Mouse (Mus musculus): ENCODE measurements around the gene Mid1. TPM values are rescaled to one million over a fixed set of nuclear protein-coding genes. Genes with fewer than 3 reads are reported as not detected.
A peak's percentile ranks its signal among the peaks of the same experiment; 100 is the strongest.

Mid1 gene
- polyA plus RNA-seq, 1 experiment from 2014 or later, result 11.7 TPM

GRCm38 (mm10) chrX:169892631-169893030 is 207.6 kb downstream of the Mid1 start:
- Histone ChIP-seq H3K27ac (no peak overlapping the region), H3K27me3 (peaks cover 3% of the 10 kb centered on the region; the same call in 1 of the 2 replicates), H3K9ac (no peak overlapping the region), H3K4me3 (no peak overlapping the region), H3K36me3 (ENCODE audit: poor library complexity, severe bottlenecking) (no peaks in the 10 kb centered on the region), H3K4me1 (no peaks in the 10 kb centered on the region), H3K9me3 (replicated peaks) (no peaks in the 10 kb centered on the region), H3K4me2 (no peak overlapping the region)
- WGBS, result 82% methylated on average over 2 of the region's 2 CpGs
- ATAC-seq, result no peak

GRCm38 (mm10) chrX:169899227-169899950 is 214.4 kb downstream of the Mid1 start:
- WGBS, result 13% methylated on average over 3 of the region's 3 CpGs
- Histone ChIP-seq H3K9ac (no peak overlapping the region), H3K4me1 (no peaks in the 10 kb centered on the region), H3K4me2 (no peak overlapping the region), H3K36me3 (ENCODE audit: poor library complexity, severe bottlenecking) (no peaks in the 10 kb centered on the region), H3K4me3 (no peak overlapping the region), H3K9me3 (replicated peaks) (no peaks in the 10 kb centered on the region), H3K27me3 (peaks cover 2% of the 10 kb centered on the region; the same call in 1 of the 2 replicates), H3K27ac (no peak overlapping the region)
- ATAC-seq, result no peak

- Histone ChIP-seq H3K27ac (no peak overlapping the region), H3K9ac (no peak overlapping the region), H3K27me3 (peaks cover 6% of the 10 kb centered on the region; the same call in 1 of the 2 replicates), H3K9me3 (replicated peaks) (no peaks in the 10 kb centered on the region), H3K36me3 (ENCODE audit: poor library complexity, severe bottlenecking) (no peaks in the 10 kb centered on the region), H3K4me3 (no peak overlapping the region), H3K4me1 (peaks cover 8% of the 10 kb centered on the region; the same call in 1 of the 2 replicates), H3K4me2 (no peak overlapping the region)
- no peak for ATAC-seq
Measured at GRCm38 (mm10) chrX:169902860-169903259, 217.9 kb downstream of the Mid1 start.

GRCm38 (mm10) chrX:169903656-169904055 is 218.7 kb downstream of the Mid1 start:
- WGBS, result 72% methylated on average over 2 of the region's 2 CpGs
- peaks cover 8% of the 10 kb centered on the region; the same call in 1 of the 2 replicates for H3K4me1 ChIP-seq

DNA sequence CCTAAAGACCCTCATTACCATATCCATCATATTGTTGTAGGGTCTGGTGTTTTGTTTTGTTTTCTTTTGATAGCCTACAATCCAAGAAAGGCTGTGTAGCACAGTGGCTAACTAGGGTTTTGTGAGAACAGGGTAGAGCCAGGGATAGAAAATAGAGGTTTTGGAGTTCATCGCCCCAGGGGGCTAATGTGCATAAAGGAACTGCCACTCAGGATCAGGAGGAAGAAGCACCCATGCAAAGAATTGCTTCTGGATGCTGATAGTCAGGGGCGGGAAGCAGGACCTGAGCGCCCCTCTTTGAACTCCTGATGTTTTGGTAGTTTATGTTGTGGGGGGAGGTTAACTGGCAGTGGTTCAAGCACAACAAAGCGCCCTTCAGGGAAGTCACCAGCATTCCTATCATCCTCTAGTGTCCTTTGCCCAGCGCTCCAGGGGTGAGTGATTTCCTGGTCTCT is 221.1 kb downstream of the Mid1 start:
- ATAC-seq, result peak; percentile 82
- 2% methylated on average over 5 of the region's 5 CpGs for WGBS

More at GRCm38 (mm10) chrX:169903656-169904055, 218.7 kb downstream of the Mid1 start:
- no peak for ATAC-seq
- H3K36me3 ChIP-seq (ENCODE audit: poor library complexity, severe bottlenecking), result no peaks in the 10 kb centered on the region
- H3K9ac ChIP-seq, result no peak overlapping the region
- no peaks in the 10 kb centered on the region for H3K9me3 ChIP-seq (replicated peaks)
- no peak overlapping the region for H3K27ac ChIP-seq
- peaks cover 9% of the 10 kb centered on the region; the same call in 1 of the 2 replicates for H3K27me3 ChIP-seq
- no peak overlapping the region for H3K4me3 ChIP-seq
- no peak overlapping the region for H3K4me2 ChIP-seq

GRCm38 (mm10) chrX:169909898-169910297 is 224.9 kb downstream of the Mid1 start:
- Histone ChIP-seq H3K27me3 (peaks cover 7% of the 10 kb centered on the region; the same call in 1 of the 2 replicates), H3K9me3 (replicated peaks) (no peaks in the 10 kb centered on the region), H3K36me3 (ENCODE audit: poor library complexity, severe bottlenecking) (no peaks in the 10 kb centered on the region), H3K4me1 (peaks cover 8% of the 10 kb centered on the region; the same call in 1 of the 2 replicates), H3K9ac (no peak overlapping the region), H3K4me3 (no peak overlapping the region), H3K27ac (no peak overlapping the region), H3K4me2 (no peak overlapping the region)
- WGBS, result 90% methylated on average over 2 of the region's 2 CpGs
- no peak for ATAC-seq

More for the DNA sequence above, 221.1 kb downstream of the Mid1 start:
- no peak overlapping the region for H3K4me3 ChIP-seq
- peaks cover 7% of the 10 kb centered on the region; the same call in 1 of the 2 replicates for H3K27me3 ChIP-seq
- no peaks in the 10 kb centered on the region for H3K36me3 ChIP-seq (ENCODE audit: poor library complexity, severe bottlenecking)
- no peaks in the 10 kb centered on the region for H3K9me3 ChIP-seq (replicated peaks)
- no peak overlapping the region for H3K9ac ChIP-seq
- H3K4me1 ChIP-seq, result peaks cover 8% of the 10 kb centered on the region; the same call in 1 of the 2 replicates
- peak overlapping the region; percentile 22; the same call in 1 of the 2 replicates for H3K4me2 ChIP-seq
- H3K27ac ChIP-seq, result no peak overlapping the region

DNA sequence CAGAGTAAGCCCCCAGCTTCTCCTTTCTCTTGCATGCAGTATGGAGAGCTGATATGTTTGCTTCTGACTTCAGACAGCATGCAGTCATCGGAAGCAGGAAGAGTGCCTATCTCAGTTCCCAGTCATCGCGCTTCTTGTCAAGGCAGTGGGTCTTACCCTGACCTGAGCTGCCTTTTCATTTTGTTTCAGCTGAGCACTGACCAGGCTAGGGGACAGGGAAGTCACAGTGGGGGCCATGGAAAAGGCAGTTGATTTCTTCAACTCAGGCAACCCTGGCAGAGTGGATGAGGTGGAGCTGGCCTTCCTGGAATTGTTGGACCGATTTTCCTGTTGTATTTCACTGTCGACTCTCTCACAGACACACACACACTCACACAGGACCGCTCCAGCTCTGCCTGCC is 230.7 kb downstream of the Mid1 start:
- no peaks in the 10 kb centered on the region for H3K9me3 ChIP-seq (replicated peaks)
- ATAC-seq, result no peak
- peaks cover 8% of the 10 kb centered on the region; the same call in 1 of the 2 replicates for H3K4me1 ChIP-seq

GRCm38 (mm10) chrX:169922541-169922940 is 237.5 kb downstream of the Mid1 start:
- Histone ChIP-seq H3K9ac (no peak overlapping the region), H3K9me3 (replicated peaks) (no peaks in the 10 kb centered on the region), H3K36me3 (ENCODE audit: poor library complexity, severe bottlenecking) (no peaks in the 10 kb centered on the region), H3K4me3 (no peak overlapping the region), H3K4me1 (peaks cover 47% of the 10 kb centered on the region), H3K27me3 (peaks cover 4% of the 10 kb centered on the region; the same call in 1 of the 2 replicates), H3K4me2 (no peak overlapping the region), H3K27ac (no peak overlapping the region)
- WGBS, result 35% methylated on average over 2 of the region's 2 CpGs
- no peak for ATAC-seq

More for the DNA sequence above, 230.7 kb downstream of the Mid1 start:
- H3K27me3 ChIP-seq, result no peaks in the 10 kb centered on the region; the same call in 1 of the 2 replicates
- no peak overlapping the region for H3K4me3 ChIP-seq
- no peaks in the 10 kb centered on the region for H3K36me3 ChIP-seq (ENCODE audit: poor library complexity, severe bottlenecking)
- no peak overlapping the region for H3K27ac ChIP-seq
- 87% methylated on average over 6 of the region's 6 CpGs for WGBS
- no peak overlapping the region for H3K4me2 ChIP-seq
- no peak overlapping the region for H3K9ac ChIP-seq

- Histone ChIP-seq H3K4me1 (peaks cover 54% of the 10 kb centered on the region), H3K9ac (no peak overlapping the region), H3K9me3 (replicated peaks) (no peaks in the 10 kb centered on the region), H3K4me3 (no peak overlapping the region), H3K27me3 (peaks cover 5% of the 10 kb centered on the region; the same call in 1 of the 2 replicates), H3K36me3 (ENCODE audit: poor library complexity, severe bottlenecking) (no peaks in the 10 kb centered on the region), H3K4me2 (no peak overlapping the region), H3K27ac (no peak overlapping the region)
- ATAC-seq, result no peak
- 25% methylated on average over 1 of the region's 1 CpGs for WGBS
Measured at GRCm38 (mm10) chrX:169923417-169923816, 238.4 kb downstream of the Mid1 start.

DNA sequence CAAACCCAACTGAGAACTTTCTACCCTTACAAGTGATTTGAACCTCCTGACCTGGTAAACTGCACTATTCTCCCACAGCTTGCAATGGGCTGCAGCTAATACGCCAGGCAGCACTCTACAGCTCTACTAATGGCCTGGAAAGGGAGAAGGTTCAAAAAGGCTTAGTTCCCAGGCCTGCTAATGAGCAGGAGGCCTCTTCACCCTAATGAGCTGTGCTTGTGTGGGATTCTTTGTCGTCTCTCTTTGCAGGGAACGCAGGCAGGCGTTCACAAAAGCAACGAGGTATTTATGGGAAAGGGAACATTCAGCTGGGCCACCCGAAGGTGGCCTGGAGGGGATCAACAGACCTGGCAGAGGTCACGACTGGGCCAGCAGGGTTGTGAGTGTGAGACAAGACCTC is 240.6 kb downstream of the Mid1 start:
- WGBS, result 11% methylated on average over 7 of the region's 7 CpGs
- no peak overlapping the region for H3K4me3 ChIP-seq
- H3K9ac ChIP-seq, result no peak overlapping the region
- ATAC-seq, result peak; percentile 75
- no peaks in the 10 kb centered on the region for H3K9me3 ChIP-seq (replicated peaks)
- H3K36me3 ChIP-seq (ENCODE audit: poor library complexity, severe bottlenecking), result no peaks in the 10 kb centered on the region
- 0 out of 2 replicates have a peak overlapping the region, but pooled peaks have one; percentile 20 for H3K4me2 ChIP-seq
- H3K27me3 ChIP-seq, result peaks cover 5% of the 10 kb centered on the region; the same call in 1 of the 2 replicates
- H3K4me1 ChIP-seq, result peaks cover 61% of the 10 kb centered on the region
- H3K27ac ChIP-seq, result peak overlapping the region; percentile 48

DNA sequence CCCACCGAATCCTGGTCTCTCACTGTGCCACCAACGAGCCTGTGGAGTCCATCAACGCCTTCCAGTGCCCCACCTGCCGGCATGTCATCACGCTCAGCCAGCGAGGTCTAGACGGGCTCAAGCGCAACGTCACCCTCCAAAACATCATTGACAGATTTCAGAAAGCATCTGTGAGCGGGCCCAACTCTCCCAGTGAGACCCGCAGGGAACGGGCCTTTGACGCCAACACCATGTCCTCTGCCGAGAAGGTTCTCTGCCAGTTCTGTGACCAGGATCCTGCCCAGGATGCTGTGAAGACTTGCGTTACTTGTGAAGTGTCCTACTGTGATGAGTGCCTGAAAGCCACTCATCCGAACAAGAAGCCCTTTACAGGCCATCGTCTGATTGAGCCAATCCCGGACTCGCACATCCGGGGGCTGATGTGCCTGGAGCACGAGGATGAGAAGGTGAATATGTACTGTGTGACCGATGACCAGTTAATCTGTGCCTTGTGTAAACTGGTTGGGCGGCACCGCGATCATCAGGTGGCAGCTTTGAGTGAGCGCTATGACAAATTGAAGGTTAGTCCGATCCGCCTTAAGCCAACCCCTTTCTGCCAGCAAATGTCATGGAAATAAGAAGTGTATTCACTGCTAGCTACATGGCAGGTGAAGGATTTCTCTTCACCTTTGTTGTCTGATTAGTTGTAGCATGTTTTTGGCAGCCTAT is 242.3 kb downstream of the Mid1 start:
- Histone ChIP-seq H3K36me3 (ENCODE audit: poor library complexity, severe bottlenecking) (no peaks in the 10 kb centered on the region), H3K27me3 (peaks cover 5% of the 10 kb centered on the region; the same call in 1 of the 2 replicates), H3K4me2 (peak overlapping the region; percentile 7; the same call in 1 of the 2 replicates), H3K9me3 (replicated peaks) (no peaks in the 10 kb centered on the region), H3K27ac (peak overlapping the region; percentile 14; the same call in 1 of the 2 replicates), H3K4me1 (peaks cover 49% of the 10 kb centered on the region), H3K4me3 (no peak overlapping the region), H3K9ac (no peak overlapping the region)
- WGBS, result 54% methylated on average over 28 of the region's 28 CpGs
- 0 out of 2 replicates have a peak, but pooled peaks have one; percentile 26 for ATAC-seq

- H3K9me3 ChIP-seq (replicated peaks), result no peaks in the 10 kb centered on the region
- H3K4me3 ChIP-seq, result no peak overlapping the region
- no peak overlapping the region for H3K9ac ChIP-seq
- H3K27ac ChIP-seq, result no peak overlapping the region
- no peak for ATAC-seq
- 60% methylated on average over 2 of the region's 2 CpGs for WGBS
- no peak overlapping the region for H3K4me2 ChIP-seq
- H3K36me3 ChIP-seq (ENCODE audit: poor library complexity, severe bottlenecking), result no peaks in the 10 kb centered on the region
- peaks cover 35% of the 10 kb centered on the region for H3K4me1 ChIP-seq
- H3K27me3 ChIP-seq, result peaks cover 9% of the 10 kb centered on the region; the same call in 1 of the 2 replicates
Measured at GRCm38 (mm10) chrX:169930868-169931267, 245.9 kb downstream of the Mid1 start.
